Mouse (Mus musculus) heart, adult 2 months (tissue): ENCODE results near the gene Irf1. TPM values are rescaled to one million over a fixed set of nuclear protein-coding genes. Genes with fewer than 3 reads are reported as not detected.

ENCODE experiments used
- DNase-seq, 2 experiments: peaks; one replicate each; pipeline ENCODE4 v3.0.0; 2021
- H3K27ac ChIP-seq: fragments of 200-600 bp; 2 replicates; pipeline ENCODE4 v1.8.1; 2022
- H3K27me3 ChIP-seq: fragments of 200-500 bp; 2 replicates; pipeline ENCODE4 v1.6.1; 2012; ENCODE audit warnings: mild to moderate bottlenecking, low read length, inconsistent platforms, mixed read lengths; ENCODE audit not compliant: control insufficient read depth, insufficient read depth
- H3K36me3 ChIP-seq: fragments of 200-500 bp; 2 replicates; pipeline ENCODE4 v1.6.1; 2012; ENCODE audit warnings: low read length, inconsistent platforms; ENCODE audit not compliant: control insufficient read depth, insufficient read depth
- H3K4me1 ChIP-seq: fragments of 200-500 bp; 2 replicates; pipeline ENCODE4 v1.6.1; 2011; ENCODE audit warnings: low read length; ENCODE audit not compliant: control insufficient read depth, insufficient read depth
- H3K4me3 ChIP-seq: fragments of 200-600 bp; 2 replicates; pipeline ENCODE4 v1.8.1; 2022
- H3K79me2 ChIP-seq: fragments of 200-500 bp; replicated peaks from 2 replicates; pipeline ENCODE4 v1.6.1; 2012; ENCODE audit warnings: mild to moderate bottlenecking, inconsistent platforms, low read length, moderate library complexity, mixed read lengths; ENCODE audit not compliant: control insufficient read depth, insufficient read depth
- H3K9ac ChIP-seq: fragments of 200-500 bp; 2 replicates; pipeline ENCODE4 v1.6.1; 2012; ENCODE audit warnings: low read depth, mild to moderate bottlenecking, control low read depth, inconsistent platforms, low read length, mixed read lengths
- CTCF ChIP-seq: fragments of 200-600 bp; IDR thresholded peaks from 2 replicates; pipeline ENCODE4 v1.8.1; 2022; ENCODE audit warnings: antibody characterized with exemption, mild to moderate bottlenecking, moderate library complexity
- EP300 ChIP-seq: fragments of 200-500 bp; IDR thresholded peaks from 2 replicates; pipeline ENCODE4 v1.6.1; 2011; ENCODE audit warnings: low read depth, low read length, control low read depth; ENCODE audit not compliant: insufficient read depth
- POLR2A ChIP-seq: fragments of 200-500 bp; IDR thresholded peaks from 2 replicates; pipeline ENCODE4 v1.6.1; 2011; ENCODE audit warnings: mild to moderate bottlenecking, low read depth, low read length, control low read depth; ENCODE audit not compliant: insufficient read depth
- WGBS: fragments of 180-500 bp; shearing (Covaris S2); methylation state at CpG from one replicate; pipeline ENCODE4 v1.1.7; 2018; 5-methylcytosine and 5-hydroxymethylcytosine counted together
- intact Hi-C: fragments of 180-260 bp; cut with DNase I; formaldehyde crosslinking; loops from one replicate; pipeline ENCODE4 v1.15.1; 2025
- polyA plus RNA-seq: library from polyadenylated mRNA; depleted of rRNA; stranded (reverse); fragments of >200 nt; gene quantifications from 2 replicates; pipeline ENCODE4 v1.2.3, GENCODE M21; 2012
- total RNA-seq, 2 experiments: library from RNA; stranded (reverse); gene quantifications; 2 replicates each; pipeline ENCODE4 v1.2.3; 2021

The Irf1 gene
- total and polyA plus RNA-seq, 3 experiments, result 15.2 to 20.5 (median 19.7) TPM

DNA sequence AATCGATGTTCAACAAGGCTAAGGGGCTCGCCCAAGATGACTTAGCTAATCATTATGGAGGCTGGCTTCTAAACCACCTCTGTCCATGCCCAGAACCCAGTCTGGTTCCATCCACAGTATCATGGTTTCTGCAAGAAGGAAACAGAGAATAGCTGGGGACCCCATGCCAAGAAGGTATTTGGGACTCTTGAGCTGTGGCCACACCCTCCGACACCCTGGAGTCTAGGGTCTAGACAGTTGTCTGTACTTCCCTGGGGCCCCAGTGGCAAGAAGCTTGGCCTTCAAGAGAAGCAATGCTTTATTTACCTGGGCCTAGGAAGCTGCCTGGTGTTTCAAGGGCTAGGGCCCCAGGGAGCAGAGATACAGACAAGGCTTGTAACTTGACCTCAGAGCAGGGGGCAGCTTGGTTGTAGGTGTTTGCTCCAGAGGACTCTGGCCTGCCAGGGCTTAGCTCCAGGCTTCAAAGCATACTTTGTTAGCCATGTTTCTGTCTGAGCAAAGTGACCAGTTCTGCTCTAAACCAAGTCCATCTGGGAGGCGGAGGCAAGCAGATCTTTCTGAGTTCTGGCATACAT is 11.5 kb downstream of the Irf1 start:
- H3K79me2 ChIP-seq, result no peaks in the 10 kb centered on the region
- H3K4me3 ChIP-seq, result no peak overlapping the region
- H3K9ac ChIP-seq, result no peak overlapping the region
- H3K27me3 ChIP-seq, result no peaks in the 10 kb centered on the region
- no peak for DNase-seq
- peaks cover 13% of the 10 kb centered on the region for H3K4me1 ChIP-seq
- no peak overlapping the region; the same call in 1 of the 2 replicates for H3K27ac ChIP-seq
- WGBS, result 85% methylated on average over 4 of the region's 4 CpGs
- H3K36me3 ChIP-seq, result peaks cover 10% of the 10 kb centered on the region
- TF ChIP-seq CTCF, result no peak
- no peak for TF ChIP-seq EP300
- no peak for TF ChIP-seq POLR2A
- intact Hi-C loops, result no loop called here

DNA sequence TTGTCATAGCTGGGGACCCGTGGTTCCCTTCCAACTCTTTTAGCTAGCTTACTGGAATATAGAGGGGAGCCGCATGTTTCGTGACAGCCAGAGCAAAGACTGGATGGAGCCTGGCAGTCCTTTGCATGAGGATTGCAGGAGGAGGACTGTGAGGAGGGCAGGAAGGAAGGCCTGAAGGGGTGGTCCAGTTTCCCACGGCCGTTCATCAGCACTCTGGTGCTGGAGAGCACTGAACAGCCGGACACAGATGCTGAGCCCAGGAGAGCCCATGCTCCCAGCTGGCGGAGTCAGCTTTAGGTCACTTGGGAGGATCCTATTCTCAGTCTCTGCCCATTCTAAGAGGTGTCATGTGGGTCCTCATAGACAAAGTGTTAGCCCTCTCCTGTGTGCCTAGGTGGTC is 12.2 kb downstream of the Irf1 start:
- peak in 1 of 2 experiments; percentile 46 for DNase-seq
- intact Hi-C loops, result no loop called here
- 61% methylated on average over 7 of the region's 7 CpGs for WGBS
- Histone ChIP-seq H3K27me3 (no peaks in the 10 kb centered on the region), H3K4me1 (peaks cover 18% of the 10 kb centered on the region), H3K27ac (no peak overlapping the region; the same call in 1 of the 2 replicates), H3K4me3 (no peak overlapping the region), H3K9ac (no peak overlapping the region), H3K79me2 (no peaks in the 10 kb centered on the region), H3K36me3 (peaks cover 7% of the 10 kb centered on the region)
- no peak for TF ChIP-seq POLR2A
- no peak for TF ChIP-seq EP300
- no peak for TF ChIP-seq CTCF

DNA sequence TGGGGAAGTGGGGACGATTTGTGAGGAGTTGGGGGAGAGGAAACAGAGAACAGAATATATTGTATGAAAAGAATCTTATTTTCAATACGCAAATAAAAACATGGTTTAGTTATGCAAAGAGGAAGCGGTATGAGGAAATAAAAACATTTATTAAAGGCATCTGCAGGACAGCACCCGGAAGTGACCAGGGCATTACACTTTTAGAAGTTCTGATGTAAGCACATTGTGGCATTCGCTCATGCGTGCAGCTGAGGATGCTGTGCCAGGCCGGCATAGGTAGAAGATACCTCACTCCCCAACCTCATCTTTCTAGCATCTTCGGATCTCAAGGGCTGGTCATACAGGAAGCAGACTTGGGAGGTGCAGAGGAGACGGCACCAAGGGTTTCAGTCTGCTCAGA is 13.5 kb downstream of the Irf1 start:
- peaks cover 25% of the 10 kb centered on the region for H3K4me1 ChIP-seq
- H3K79me2 ChIP-seq, result no peaks in the 10 kb centered on the region
- no peak overlapping the region for H3K9ac ChIP-seq
- TF ChIP-seq EP300, result no peak
- TF ChIP-seq POLR2A, result no peak
- no peak for TF ChIP-seq CTCF
- no peak for DNase-seq
- H3K36me3 ChIP-seq, result peaks cover 9% of the 10 kb centered on the region
- no peak overlapping the region for H3K4me3 ChIP-seq
- H3K27me3 ChIP-seq, result no peaks in the 10 kb centered on the region
- intact Hi-C loops, result no loop called here
- 54% methylated on average over 9 of the region's 9 CpGs for WGBS
- H3K27ac ChIP-seq, result peak overlapping the region; percentile 46

DNA sequence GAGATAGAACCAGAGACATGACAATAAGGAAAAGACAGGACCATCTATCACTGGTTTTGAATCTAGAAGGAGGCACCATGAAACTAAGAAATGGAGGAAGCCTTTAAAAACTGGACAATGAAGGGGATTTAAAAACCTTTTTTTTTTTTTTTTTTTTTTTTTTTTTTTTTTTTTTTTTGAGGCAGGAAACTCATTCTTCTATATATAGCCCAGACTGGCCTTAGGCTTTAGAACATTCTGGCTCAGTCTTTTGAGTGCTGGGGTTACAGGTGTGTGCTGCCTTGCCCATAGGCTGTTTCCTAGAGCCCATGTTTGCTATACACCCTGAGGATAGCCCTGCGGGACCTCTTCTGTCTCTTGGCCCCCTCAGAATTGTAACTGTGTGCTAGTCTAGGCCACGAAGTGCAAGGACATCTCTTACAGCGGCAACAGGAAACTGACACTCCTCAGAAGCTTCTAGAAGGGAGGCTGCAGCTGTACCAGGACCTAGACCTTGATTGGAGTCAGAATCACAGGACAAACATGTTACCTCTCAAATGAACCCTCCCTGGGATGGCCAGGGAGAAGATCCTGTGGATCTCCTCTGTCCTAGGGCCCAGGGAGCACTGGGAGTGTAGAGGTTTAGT is 15.6 kb downstream of the Irf1 start:
- peaks cover 2% of the 10 kb centered on the region; the same call in 1 of the 2 replicates for H3K36me3 ChIP-seq
- 57% methylated on average over 3 of the region's 3 CpGs for WGBS
- H3K4me3 ChIP-seq, result no peak overlapping the region
- TF ChIP-seq EP300 (0 out of 2 replicates have a peak, but pooled peaks have one; percentile 44), POLR2A (no peak)
- DNase-seq, result no peak
- H3K27ac ChIP-seq, result peak overlapping the region; percentile 70
- H3K79me2 ChIP-seq, result no peaks in the 10 kb centered on the region
- peaks cover 29% of the 10 kb centered on the region for H3K4me1 ChIP-seq
- intact Hi-C loops, result no loop called here
- H3K27me3 ChIP-seq, result no peaks in the 10 kb centered on the region
- no peak overlapping the region for H3K9ac ChIP-seq

DNA sequence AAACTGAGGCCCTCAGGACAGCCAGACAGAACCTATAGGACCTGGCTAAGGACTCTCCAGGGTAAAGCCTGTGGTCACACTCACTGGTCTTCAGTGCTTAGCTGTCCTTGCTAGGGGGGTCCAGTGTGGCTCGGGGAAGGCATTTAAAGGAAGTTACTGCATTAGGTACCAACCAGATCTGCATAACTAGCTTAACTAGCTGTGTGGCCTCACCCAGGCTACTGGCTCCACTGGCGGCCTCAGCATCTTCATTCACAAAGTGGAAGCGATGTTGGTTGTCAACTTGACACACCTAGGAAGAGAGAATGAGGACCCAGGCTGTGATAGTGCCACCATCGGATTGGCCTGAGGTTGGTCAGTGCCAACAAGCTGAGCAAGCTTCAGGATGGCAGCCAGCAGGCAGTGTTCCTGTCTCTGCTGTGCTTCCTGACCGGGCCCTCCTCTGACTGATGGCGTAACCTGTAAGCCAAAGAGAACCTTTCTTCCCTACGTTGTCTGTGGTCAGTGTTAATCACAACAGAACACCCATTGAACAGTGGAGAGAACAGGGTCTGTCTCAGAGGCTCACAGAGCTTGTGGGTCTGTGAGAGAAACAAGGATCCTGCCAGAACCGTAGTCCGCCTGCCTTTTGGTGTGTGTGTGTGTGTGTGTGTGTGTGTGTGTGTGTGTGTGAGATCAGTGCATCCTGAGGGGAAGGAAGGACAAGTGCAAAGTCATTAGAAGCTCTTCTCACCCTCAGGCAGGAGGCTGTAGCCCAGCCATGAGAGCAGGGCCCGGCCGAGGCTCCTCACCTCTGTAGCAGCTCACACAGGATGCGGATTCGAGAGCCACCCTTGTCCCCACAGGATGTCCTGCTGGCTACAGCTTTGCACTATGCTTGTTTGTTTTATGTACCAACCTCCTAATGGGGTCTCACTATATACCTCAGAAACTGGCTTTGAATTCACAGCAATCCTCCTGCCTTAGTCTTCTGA is 16.5 kb downstream of the Irf1 start:
- WGBS, result 56% methylated on average over 13 of the region's 13 CpGs
- H3K9ac ChIP-seq, result peak overlapping the region; percentile 47; the same call in 1 of the 2 replicates
- H3K27me3 ChIP-seq, result no peaks in the 10 kb centered on the region
- peaks cover 2% of the 10 kb centered on the region; the same call in 1 of the 2 replicates for H3K36me3 ChIP-seq
- H3K4me3 ChIP-seq, result no peak overlapping the region
- intact Hi-C loops, result no loop called here
- TF ChIP-seq CTCF, result no peak
- 0 out of 2 replicates have a peak, but pooled peaks have one; percentile 46 for TF ChIP-seq EP300
- TF ChIP-seq POLR2A, result no peak
- peak; percentile 50 to 62 for DNase-seq
- peak overlapping the region; percentile 70 for H3K27ac ChIP-seq
- H3K79me2 ChIP-seq, result no peaks in the 10 kb centered on the region
- peaks cover 27% of the 10 kb centered on the region for H3K4me1 ChIP-seq

DNA sequence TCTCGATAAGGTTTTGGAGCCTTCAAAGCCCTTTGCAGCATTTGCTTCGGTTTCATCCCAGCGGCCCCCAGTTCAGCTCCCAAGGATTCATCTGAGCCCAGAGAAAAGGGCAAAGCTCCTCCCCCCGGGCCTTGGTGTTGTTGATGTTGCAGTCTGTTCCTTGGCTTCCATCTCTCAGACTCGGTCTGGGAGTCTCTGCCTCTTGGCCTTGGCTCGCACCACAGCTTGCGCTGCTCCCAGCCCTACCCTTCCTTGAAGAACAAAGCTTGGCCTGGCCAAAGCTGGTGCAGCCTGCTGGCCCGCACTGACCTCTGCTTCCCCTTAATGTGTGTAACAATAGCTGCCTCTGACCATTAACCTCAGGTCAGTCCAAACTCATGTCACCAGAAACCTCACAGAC is 18.4 kb downstream of the Irf1 start:
- 43% methylated on average over 8 of the region's 8 CpGs for WGBS
- intact Hi-C loops, result loop anchor here (1.0 kb wide), 1 partner anchor 8 kb away; no protein-coding TSS in a partner anchor

More for the DNA sequence above, 18.4 kb downstream of the Irf1 start:
- H3K27me3 ChIP-seq, result no peaks in the 10 kb centered on the region
- no peaks in the 10 kb centered on the region for H3K79me2 ChIP-seq
- H3K36me3 ChIP-seq, result peaks cover 2% of the 10 kb centered on the region; the same call in 1 of the 2 replicates
- peak overlapping the region; percentile 83 for H3K27ac ChIP-seq
- DNase-seq, result peak; percentile 72 to 86
- H3K4me1 ChIP-seq, result peaks cover 23% of the 10 kb centered on the region
- H3K4me3 ChIP-seq, result no peak overlapping the region
- no peak overlapping the region for H3K9ac ChIP-seq
- peak; percentile 49; the same call in 1 of the 2 replicates for TF ChIP-seq POLR2A
- peak; percentile 92 for TF ChIP-seq EP300
- TF ChIP-seq CTCF, result peak; percentile 19; the same call in 1 of the 2 replicates
